Comparison of ENCODE assay signal across 8 mouse cellular contexts in the genomic region with DNA sequence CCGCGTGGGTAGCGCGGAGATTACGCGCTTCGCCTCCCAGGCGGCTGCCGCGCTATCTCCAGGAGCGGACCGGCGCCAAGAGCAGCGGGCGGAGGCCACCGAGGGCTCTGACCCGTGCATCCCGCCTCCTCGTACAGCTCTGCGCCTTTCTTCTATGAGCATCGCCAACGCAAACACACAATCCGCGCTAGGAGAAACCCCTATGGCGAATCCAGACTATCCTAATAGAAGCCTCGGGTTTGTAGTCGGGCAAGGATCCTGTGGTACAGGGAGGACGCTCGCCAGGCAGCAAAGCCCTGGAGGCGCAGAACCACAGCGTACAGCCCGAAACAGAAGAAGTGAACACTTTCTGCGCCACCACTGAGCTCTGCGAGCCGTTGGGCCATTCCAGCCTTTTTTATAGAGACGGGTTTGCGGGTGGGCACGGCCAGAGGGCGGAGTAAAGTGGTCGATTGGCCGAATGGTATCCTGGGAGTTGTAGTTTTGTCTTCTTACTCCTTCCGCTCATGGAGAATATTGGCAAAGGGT.
A peak's percentile ranks its signal among the peaks of the same experiment; 100 is the strongest.
DNase-seq lines count a peak whose midpoint lies in the region; ATAC-seq lines count a peak whose summit lies in the region.

No protein-coding gene starts in this region.

- peak overlapping the region; percentile 83 for H3K27ac ChIP-seq in hindbrain, embryonic 16.5 days (ENCODE audit: low read depth, low read length)

- H3K4me2 ChIP-seq in hindbrain, embryonic 16.5 days (ENCODE audit: low read length), result peak overlapping the region; percentile 86

- H3K27me3 ChIP-seq in hindbrain, embryonic 16.5 days (replicated peaks; ENCODE audit: control insufficient read depth, insufficient read depth, low read length), result no peaks in the 10 kb centered on the region

- H3K9ac ChIP-seq in hindbrain, embryonic 16.5 days (ENCODE audit: low read depth, low read length), result peak overlapping the region; percentile 82

- H3K9me3 ChIP-seq in hindbrain, embryonic 16.5 days (ENCODE audit: control insufficient read depth, low read length), result no peaks in the 10 kb centered on the region

- ATAC-seq in hindbrain, embryonic 16.5 days, result peak; percentile 95

- peaks cover 8% of the 10 kb centered on the region; the same call in 1 of the 2 replicates for H3K4me1 ChIP-seq in hindbrain, embryonic 16.5 days (ENCODE audit: control insufficient read depth, insufficient read depth, low read depth, low read length)

- DNase-seq in R1 (ENCODE audit: low read depth, low spot score), result peak; percentile 84
- peak; percentile 89 to 90 for DNase-seq in cerebellum, postnatal 25 days
- peak; percentile 81 for DNase-seq in gastrocnemius, adult 18-20 months (ENCODE audit: low spot score)
- peak; percentile 87 for DNase-seq in left cerebral cortex, adult 11 months (ENCODE audit: low spot score)
- DNase-seq in lung, postnatal 25 days (ENCODE audit: low spot score), result peak; percentile 80
- DNase-seq in retina, embryonic 14.5 days (ENCODE audit: low spot score), result peak; percentile 91
- DNase-seq in urinary bladder, postnatal 10 days (ENCODE audit: low spot score), result peak; percentile 39

- WGBS in hindbrain, embryonic 16.5 days, result 0% methylated on average over 41 of the region's 42 CpGs

- no peaks in the 10 kb centered on the region for H3K36me3 ChIP-seq in hindbrain, embryonic 16.5 days (ENCODE audit: control insufficient read depth, insufficient read depth, low read length)

- H3K4me3 ChIP-seq in hindbrain, embryonic 16.5 days (ENCODE audit: low read length), result peak overlapping the region; percentile 70

Comparison
In these comparisons a context has a peak if more than half of its experiments do, and no peak if none do; other contexts are left out.
1. Peak in every context shown above with its lines: DNase-seq, ATAC-seq, H3K4me3 ChIP-seq and H3K27ac ChIP-seq.
2. DNase-seq: peak in every context shown above with its lines; median percentile 91 in retina, embryonic 14.5 days; 90 in cerebellum, postnatal 25 days; 87 in left cerebral cortex, adult 11 months; 84 in R1; 81 in gastrocnemius, adult 18-20 months; 80 in lung, postnatal 25 days; 39 in urinary bladder, postnatal 10 days.